Mouse (Mus musculus): ENCODE data around the gene Rgma.

The Rgma gene

DNA sequence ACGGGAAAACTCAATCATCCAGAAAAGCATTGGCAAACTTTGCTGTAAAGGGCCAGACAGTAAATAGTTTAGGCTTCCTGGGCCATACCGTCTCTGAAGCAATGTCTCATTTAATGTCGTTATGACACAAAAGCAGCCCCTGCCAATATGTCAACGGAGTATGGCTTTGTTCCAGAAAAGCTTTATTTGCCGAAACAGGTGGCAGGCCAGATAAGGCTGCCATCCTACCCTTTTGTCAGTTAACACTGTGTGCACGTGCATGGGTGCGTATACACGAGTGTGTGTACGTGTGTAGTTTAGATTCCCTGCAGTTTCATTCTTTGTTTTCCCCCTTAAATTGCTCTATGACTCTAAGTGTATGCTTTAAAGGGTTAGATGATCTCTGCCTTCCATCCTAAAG, 20.1 kb upstream of the Rgma start:
- H3K36me3 ChIP-seq (ENCODE audit: control insufficient read depth, insufficient read depth, low read length, poor library complexity, severe bottlenecking) = no peaks in the 10 kb centered on the region
- H3K27me3 ChIP-seq (ENCODE audit: control insufficient read depth, insufficient read depth, low read length, poor library complexity, severe bottlenecking) = no peaks in the 10 kb centered on the region
- DNase-seq (ENCODE audit: low read depth, low spot score) = no peak

DNA sequence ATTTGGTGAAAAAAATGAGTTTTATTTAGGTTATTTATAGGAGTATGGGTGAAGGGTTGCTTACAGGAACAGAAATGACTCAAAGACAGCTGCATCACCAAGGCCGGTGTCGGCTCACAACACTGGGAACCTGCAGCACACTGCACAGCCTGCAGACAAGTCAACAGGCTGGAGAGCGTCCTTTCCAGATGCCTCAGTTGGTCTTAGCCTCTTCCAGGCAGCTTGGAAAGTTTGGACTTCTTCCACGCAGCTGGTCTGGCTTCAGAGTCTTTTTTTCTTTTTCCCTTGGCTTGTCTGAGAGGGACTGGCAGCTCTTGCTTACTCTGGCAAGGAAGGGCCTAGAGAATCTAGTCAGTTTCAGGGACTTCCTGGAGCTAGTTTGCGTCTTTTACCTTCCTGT, 18.4 kb upstream of the Rgma start:
- no peak for DNase-seq (ENCODE audit: low read depth, low spot score)
- Histone ChIP-seq H3K36me3 (ENCODE audit: control insufficient read depth, insufficient read depth, low read length, poor library complexity, severe bottlenecking) (no peaks in the 10 kb centered on the region), H3K27me3 (ENCODE audit: control insufficient read depth, insufficient read depth, low read length, poor library complexity, severe bottlenecking) (no peaks in the 10 kb centered on the region)

- DNase-seq (ENCODE audit: low read depth, low spot score) = no peak
- no peaks in the 10 kb centered on the region for H3K36me3 ChIP-seq (ENCODE audit: control insufficient read depth, insufficient read depth, low read length, poor library complexity, severe bottlenecking)
- H3K27me3 ChIP-seq (ENCODE audit: control insufficient read depth, insufficient read depth, low read length, poor library complexity, severe bottlenecking) = no peaks in the 10 kb centered on the region
Observed at GRCm38 (mm10) chr7:73357626-73358025, 17.7 kb upstream of the Rgma start.

- no peak for DNase-seq (ENCODE audit: low read depth, low spot score)
- no peaks in the 10 kb centered on the region for H3K36me3 ChIP-seq (ENCODE audit: control insufficient read depth, insufficient read depth, low read length, poor library complexity, severe bottlenecking)
- H3K27me3 ChIP-seq (ENCODE audit: control insufficient read depth, insufficient read depth, low read length, poor library complexity, severe bottlenecking) = no peaks in the 10 kb centered on the region; the same call in 1 of the 2 replicates
Observed at GRCm38 (mm10) chr7:73365511-73365910, 9.8 kb upstream of the Rgma start.

- Histone ChIP-seq H3K27me3 (ENCODE audit: control insufficient read depth, insufficient read depth, low read length, poor library complexity, severe bottlenecking) (no peaks in the 10 kb centered on the region; the same call in 1 of the 2 replicates), H3K36me3 (ENCODE audit: control insufficient read depth, insufficient read depth, low read length, poor library complexity, severe bottlenecking) (no peaks in the 10 kb centered on the region)
- no peak for DNase-seq (ENCODE audit: low read depth, low spot score)
Observed at GRCm38 (mm10) chr7:73365965-73366364, 9.3 kb upstream of the Rgma start.

GRCm38 (mm10) chr7:73367681-73368464, 7.4 kb upstream of the Rgma start:
- DNase-seq (ENCODE audit: low read depth, low spot score) = no peak

GRCm38 (mm10) chr7:73369992-73370391, 5.3 kb upstream of the Rgma start:
- Histone ChIP-seq H3K36me3 (ENCODE audit: control insufficient read depth, insufficient read depth, low read length, poor library complexity, severe bottlenecking) (no peaks in the 10 kb centered on the region), H3K27me3 (ENCODE audit: control insufficient read depth, insufficient read depth, low read length, poor library complexity, severe bottlenecking) (no peaks in the 10 kb centered on the region; the same call in none of the 2 replicates)
- DNase-seq (ENCODE audit: low read depth, low spot score) = no peak

More at GRCm38 (mm10) chr7:73367681-73368464, 7.4 kb upstream of the Rgma start:
- no peaks in the 10 kb centered on the region; the same call in none of the 2 replicates for H3K27me3 ChIP-seq (ENCODE audit: control insufficient read depth, insufficient read depth, low read length, poor library complexity, severe bottlenecking)
- H3K36me3 ChIP-seq (ENCODE audit: control insufficient read depth, insufficient read depth, low read length, poor library complexity, severe bottlenecking) = no peaks in the 10 kb centered on the region

GRCm38 (mm10) chr7:73371587-73372321, 3.6 kb upstream of the Rgma start:
- no peak for DNase-seq (ENCODE audit: low read depth, low spot score)
- H3K27me3 ChIP-seq (ENCODE audit: control insufficient read depth, insufficient read depth, low read length, poor library complexity, severe bottlenecking) = no peaks in the 10 kb centered on the region; the same call in none of the 2 replicates
- H3K36me3 ChIP-seq (ENCODE audit: control insufficient read depth, insufficient read depth, low read length, poor library complexity, severe bottlenecking) = no peaks in the 10 kb centered on the region

- DNase-seq (ENCODE audit: low read depth, low spot score) = no peak
- no peaks in the 10 kb centered on the region; the same call in none of the 2 replicates for H3K27me3 ChIP-seq (ENCODE audit: control insufficient read depth, insufficient read depth, low read length, poor library complexity, severe bottlenecking)
- no peaks in the 10 kb centered on the region for H3K36me3 ChIP-seq (ENCODE audit: control insufficient read depth, insufficient read depth, low read length, poor library complexity, severe bottlenecking)
Observed at GRCm38 (mm10) chr7:73372352-73372970, 2.8 kb upstream of the Rgma start.

GRCm38 (mm10) chr7:73374727-73375126, 582 bp upstream of the Rgma start:
- no peak for DNase-seq (ENCODE audit: low read depth, low spot score)
- no peaks in the 10 kb centered on the region; the same call in none of the 2 replicates for H3K27me3 ChIP-seq (ENCODE audit: control insufficient read depth, insufficient read depth, low read length, poor library complexity, severe bottlenecking)

GRCm38 (mm10) chr7:73376101-73377001, 1.0 kb downstream of the Rgma start:
- no peaks in the 10 kb centered on the region; the same call in 1 of the 2 replicates for H3K27me3 ChIP-seq (ENCODE audit: control insufficient read depth, insufficient read depth, low read length, poor library complexity, severe bottlenecking)
- H3K36me3 ChIP-seq (ENCODE audit: control insufficient read depth, insufficient read depth, low read length, poor library complexity, severe bottlenecking) = no peaks in the 10 kb centered on the region
- peak; percentile 67 for DNase-seq (ENCODE audit: low read depth, low spot score)

More at GRCm38 (mm10) chr7:73374727-73375126, 582 bp upstream of the Rgma start:
- H3K36me3 ChIP-seq (ENCODE audit: control insufficient read depth, insufficient read depth, low read length, poor library complexity, severe bottlenecking) = no peaks in the 10 kb centered on the region

GRCm38 (mm10) chr7:73377307-73377706, 2.0 kb downstream of the Rgma start:
- no peak for DNase-seq (ENCODE audit: low read depth, low spot score)
- Histone ChIP-seq H3K36me3 (ENCODE audit: control insufficient read depth, insufficient read depth, low read length, poor library complexity, severe bottlenecking) (no peaks in the 10 kb centered on the region), H3K27me3 (ENCODE audit: control insufficient read depth, insufficient read depth, low read length, poor library complexity, severe bottlenecking) (no peaks in the 10 kb centered on the region; the same call in 1 of the 2 replicates)

DNA sequence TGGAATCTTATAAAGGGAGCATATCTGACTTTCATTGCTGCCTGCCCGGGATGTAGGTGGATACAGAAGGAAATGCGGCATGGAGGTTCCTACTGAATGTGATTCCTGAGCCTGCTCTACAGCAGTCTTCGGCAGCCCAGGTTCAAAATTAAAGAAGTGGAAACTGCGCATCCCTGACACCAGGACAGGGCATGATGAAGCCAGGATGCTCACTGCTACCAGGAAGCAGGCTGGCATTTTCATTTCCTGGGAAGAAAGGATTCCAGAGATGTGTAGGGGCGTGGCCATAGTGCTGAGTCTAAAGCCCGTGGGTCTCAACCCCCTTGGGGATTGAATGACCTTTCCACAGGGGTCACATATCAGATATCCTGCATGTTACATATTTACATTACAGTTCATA, 2.7 kb downstream of the Rgma start:
- no peaks in the 10 kb centered on the region for H3K36me3 ChIP-seq (ENCODE audit: control insufficient read depth, insufficient read depth, low read length, poor library complexity, severe bottlenecking)
- no peak for DNase-seq (ENCODE audit: low read depth, low spot score)
- no peaks in the 10 kb centered on the region for H3K27me3 ChIP-seq (ENCODE audit: control insufficient read depth, insufficient read depth, low read length, poor library complexity, severe bottlenecking)

GRCm38 (mm10) chr7:73382843-73383242, 7.5 kb downstream of the Rgma start:
- no peaks in the 10 kb centered on the region for H3K36me3 ChIP-seq (ENCODE audit: control insufficient read depth, insufficient read depth, low read length, poor library complexity, severe bottlenecking)
- H3K27me3 ChIP-seq (ENCODE audit: control insufficient read depth, insufficient read depth, low read length, poor library complexity, severe bottlenecking) = no peaks in the 10 kb centered on the region
- DNase-seq (ENCODE audit: low read depth, low spot score) = no peak
